Mouse (Mus musculus) liver, adult 2 months (tissue): ENCODE data around the gene Sel1l3. TPM values are rescaled to one million over a fixed set of nuclear protein-coding genes. Genes with fewer than 3 reads are reported as not detected.

Experiments
- DNase-seq: peaks from one replicate; pipeline ENCODE4 v3.0.0-alpha.2; 2011; ENCODE audit warnings: low read depth, low spot score; ENCODE audit errors: extremely low read depth
- H3K27ac ChIP-seq: fragments of 200-500 bp; replicated peaks from 2 replicates; pipeline ENCODE4 v1.5.1; 2012; ENCODE audit warnings: low read depth, mild to moderate bottlenecking, control low read depth, inconsistent platforms, low read length; ENCODE audit not compliant: insufficient read depth
- H3K27me3 ChIP-seq: fragments of 200-500 bp; 2 replicates; pipeline ENCODE4 v1.6.1; 2012; ENCODE audit warnings: mild to moderate bottlenecking, moderate library complexity, low read length, inconsistent platforms; ENCODE audit not compliant: control insufficient read depth, insufficient read depth
- H3K36me3 ChIP-seq: fragments of 200-500 bp; 2 replicates; pipeline ENCODE4 v1.6.1; 2012; ENCODE audit warnings: low read length, inconsistent platforms; ENCODE audit not compliant: control insufficient read depth, insufficient read depth
- H3K4me1 ChIP-seq: fragments of 200-500 bp; 2 replicates; pipeline ENCODE4 v1.6.1; 2011; ENCODE audit warnings: low read length; ENCODE audit not compliant: control insufficient read depth, insufficient read depth
- H3K4me3 ChIP-seq: fragments of 200-500 bp; 2 replicates; pipeline ENCODE4 v1.5.1; 2011; ENCODE audit warnings: low read depth, mild to moderate bottlenecking, control low read depth, low read length, moderate library complexity; ENCODE audit not compliant: insufficient read depth
- H3K79me2 ChIP-seq: fragments of 200-500 bp; 2 replicates; pipeline ENCODE4 v1.6.1; 2012; ENCODE audit warnings: inconsistent platforms, mild to moderate bottlenecking, low read length, moderate library complexity; ENCODE audit not compliant: control insufficient read depth, insufficient read depth
- H3K9ac ChIP-seq: fragments of 200-500 bp; 2 replicates; pipeline ENCODE4 v1.6.1; 2012; ENCODE audit warnings: low read depth, mild to moderate bottlenecking, control low read depth, inconsistent platforms, low read length
- CTCF ChIP-seq: fragments of 200-500 bp; IDR thresholded peaks from 2 replicates; pipeline ENCODE4 v1.5.1; 2011; ENCODE audit warnings: low read depth, low read length, control low read depth
- POLR2A ChIP-seq: fragments of 200-500 bp; IDR thresholded peaks from 2 replicates; pipeline ENCODE4 v1.6.1; 2011; ENCODE audit warnings: low read length, control low read depth; ENCODE audit not compliant: insufficient read depth; ENCODE audit errors: extremely low read depth
- WGBS: fragments of 180-500 bp; shearing (Covaris S2); methylation state at CpG from one replicate; pipeline ENCODE4 v1.1.7; 2018; 5-methylcytosine and 5-hydroxymethylcytosine counted together
- polyA plus RNA-seq: library from polyadenylated mRNA; depleted of rRNA; stranded (reverse); fragments of >200 nt; gene quantifications from 2 replicates; pipeline ENCODE4 v1.2.3, GENCODE M21; 2012
- total RNA-seq: library from RNA; depleted of rRNA; stranded (reverse); fragments of >200 nt; gene quantifications from 2 replicates; pipeline ENCODE4 v1.2.3, GENCODE M21; 2014

Gene Sel1l3
- total and polyA plus RNA-seq, 2 experiments = 4.9 to 8.2 TPM

GRCm38 (mm10) chr5:53176075-53176474, 37.7 kb downstream of the Sel1l3 start:
- Histone ChIP-seq H3K36me3 (peaks cover 41% of the 10 kb centered on the region), H3K27me3 (no peaks in the 10 kb centered on the region), H3K79me2 (no peaks in the 10 kb centered on the region), H3K4me3 (no peak overlapping the region), H3K4me1 (no peaks in the 10 kb centered on the region), H3K27ac (no peak overlapping the region), H3K9ac (no peak overlapping the region)
- DNase-seq = no peak
- 71% methylated on average over 2 of the region's 4 CpGs for WGBS
- no peak for TF ChIP-seq CTCF
- TF ChIP-seq POLR2A = no peak

GRCm38 (mm10) chr5:53175195-53175594, 38.5 kb downstream of the Sel1l3 start:
- DNase-seq = no peak
- no peak overlapping the region for H3K9ac ChIP-seq
- H3K27me3 ChIP-seq = no peaks in the 10 kb centered on the region
- H3K4me1 ChIP-seq = no peaks in the 10 kb centered on the region
- H3K4me3 ChIP-seq = no peak overlapping the region
- WGBS = 91% methylated on average over 3 of the region's 3 CpGs
- H3K79me2 ChIP-seq = no peaks in the 10 kb centered on the region
- TF ChIP-seq POLR2A = no peak
- no peak for TF ChIP-seq CTCF
- no peak overlapping the region for H3K27ac ChIP-seq
- H3K36me3 ChIP-seq = peaks cover 39% of the 10 kb centered on the region

GRCm38 (mm10) chr5:53174461-53174860, 39.3 kb downstream of the Sel1l3 start:
- TF ChIP-seq POLR2A (no peak), CTCF (no peak)
- WGBS = 92% methylated on average over 12 of the region's 12 CpGs
- DNase-seq = no peak
- H3K27me3 ChIP-seq = no peaks in the 10 kb centered on the region
- H3K4me1 ChIP-seq = no peaks in the 10 kb centered on the region
- peaks cover 35% of the 10 kb centered on the region for H3K36me3 ChIP-seq
- no peak overlapping the region for H3K9ac ChIP-seq
- no peaks in the 10 kb centered on the region for H3K79me2 ChIP-seq
- no peak overlapping the region for H3K4me3 ChIP-seq
- H3K27ac ChIP-seq = no peak overlapping the region

- Histone ChIP-seq H3K36me3 (peaks cover 27% of the 10 kb centered on the region), H3K27ac (no peak overlapping the region), H3K4me1 (no peaks in the 10 kb centered on the region), H3K4me3 (no peak overlapping the region), H3K27me3 (no peaks in the 10 kb centered on the region), H3K9ac (no peak overlapping the region), H3K79me2 (no peaks in the 10 kb centered on the region)
- WGBS = 52% methylated on average over 7 of the region's 7 CpGs
- TF ChIP-seq POLR2A (no peak), CTCF (no peak)
- DNase-seq = peak; percentile 68
These were observed 40.8 kb downstream of the Sel1l3 start for GRCm38 (mm10) chr5:53172908-53173307.

- no peaks in the 10 kb centered on the region for H3K4me1 ChIP-seq
- no peak overlapping the region for H3K4me3 ChIP-seq
- H3K9ac ChIP-seq = no peak overlapping the region
- no peak overlapping the region for H3K27ac ChIP-seq
- no peaks in the 10 kb centered on the region for H3K79me2 ChIP-seq
- no peaks in the 10 kb centered on the region for H3K27me3 ChIP-seq
- TF ChIP-seq CTCF = no peak
- no peak for TF ChIP-seq POLR2A
- no peak for DNase-seq
- WGBS = 89% methylated on average over 10 of the region's 10 CpGs
- H3K36me3 ChIP-seq = peaks cover 24% of the 10 kb centered on the region
These were observed 41.5 kb downstream of the Sel1l3 start for GRCm38 (mm10) chr5:53172256-53172636.

- no peak for DNase-seq
- Histone ChIP-seq H3K36me3 (peaks cover 20% of the 10 kb centered on the region), H3K79me2 (no peaks in the 10 kb centered on the region), H3K4me3 (no peak overlapping the region), H3K27ac (no peak overlapping the region), H3K4me1 (no peaks in the 10 kb centered on the region), H3K27me3 (no peaks in the 10 kb centered on the region), H3K9ac (no peak overlapping the region)
- TF ChIP-seq CTCF = no peak
- no peak for TF ChIP-seq POLR2A
- WGBS = 92% methylated on average over 6 of the region's 6 CpGs
These were observed 42.0 kb downstream of the Sel1l3 start for GRCm38 (mm10) chr5:53171611-53172255.
